In genomic region chr7:58873676-58874075, GRCm38 (mm10) we compare ENCODE assay signal across 31 mouse cellular contexts.
"Had no signal": no experiment of that assay in that cellular context is flagged by ENCODE, and none has a peak within 500 bp of the region (broad histone marks: within the 10 kb centered on the region; RNA-seq: fewer than 3 reads in every experiment).

No protein-coding gene starts in this region.

- H3K27me3 ChIP-seq: limb, embryonic 12.5 days; limb, embryonic 13.5 days; limb, embryonic 15.5 days; liver, embryonic 12.5 days; liver, embryonic 13.5 days; liver, embryonic 15.5 days; lung, embryonic 15.5 days; megakaryocyte, embryonic 14.5 days; midbrain, embryonic 12.5 days; midbrain, embryonic 13.5 days; midbrain, embryonic 15.5 days; neural tube, embryonic 12.5 days had no signal

- H3K4me1 ChIP-seq: limb, embryonic 10.5 days; limb, embryonic 12.5 days; limb, embryonic 13.5 days; limb, embryonic 15.5 days; liver, embryonic 12.5 days; liver, embryonic 13.5 days; liver, embryonic 15.5 days; lung, embryonic 15.5 days; megakaryocyte, embryonic 14.5 days; midbrain, embryonic 12.5 days; midbrain, embryonic 13.5 days; midbrain, embryonic 15.5 days; neural tube, embryonic 12.5 days had no signal

- H3K27ac ChIP-seq: left cerebral cortex, adult 2 months; limb, embryonic 10.5 days; limb, embryonic 12.5 days; limb, embryonic 13.5 days; limb, embryonic 15.5 days; liver, embryonic 12.5 days; liver, embryonic 13.5 days; liver, embryonic 14.5 days; liver, embryonic 15.5 days; lung, embryonic 15.5 days; macrophage; midbrain, embryonic 12.5 days; midbrain, embryonic 13.5 days; midbrain, embryonic 15.5 days; neural tube, embryonic 12.5 days had no signal

- ATAC-seq: liver, embryonic 12.5 days; liver, postnatal 0 days; lung, postnatal 0 days; midbrain, embryonic 13.5 days; midbrain, embryonic 15.5 days; midbrain, embryonic 16.5 days had no signal

- H3K36me3 ChIP-seq: limb, embryonic 10.5 days; limb, embryonic 12.5 days; limb, embryonic 13.5 days; limb, embryonic 15.5 days; liver, embryonic 12.5 days; liver, embryonic 13.5 days; liver, embryonic 15.5 days; lung, embryonic 15.5 days; midbrain, embryonic 12.5 days; midbrain, embryonic 13.5 days; midbrain, embryonic 15.5 days; neural tube, embryonic 12.5 days had no signal

- H3K4me3 ChIP-seq: left cerebral cortex, adult 2 months; limb, embryonic 10.5 days; limb, embryonic 12.5 days; limb, embryonic 13.5 days; limb, embryonic 15.5 days; liver, embryonic 12.5 days; liver, embryonic 13.5 days; liver, embryonic 15.5 days; lung, embryonic 15.5 days; megakaryocyte, embryonic 14.5 days; midbrain, embryonic 12.5 days; midbrain, embryonic 13.5 days; midbrain, embryonic 15.5 days; myocyte; neural tube, embryonic 12.5 days had no signal

- H3K4me2 ChIP-seq: limb, embryonic 12.5 days; limb, embryonic 13.5 days; limb, embryonic 15.5 days; liver, embryonic 11.5 days; liver, embryonic 12.5 days; liver, embryonic 13.5 days; liver, embryonic 15.5 days; lung, embryonic 14.5 days; lung, embryonic 15.5 days; midbrain, embryonic 12.5 days; midbrain, embryonic 13.5 days; midbrain, embryonic 15.5 days; neural tube, embryonic 12.5 days had no signal

- H3K9ac ChIP-seq: limb, embryonic 12.5 days; limb, embryonic 13.5 days; limb, embryonic 15.5 days; liver, embryonic 12.5 days; liver, embryonic 13.5 days; liver, embryonic 14.5 days; liver, embryonic 15.5 days; liver, postnatal 0 days; lung, embryonic 14.5 days; lung, embryonic 15.5 days; midbrain, embryonic 12.5 days; midbrain, embryonic 13.5 days; midbrain, embryonic 15.5 days; neural tube, embryonic 12.5 days had no signal

- DNase-seq: left cerebral cortex, postnatal 4 days; liver; liver, embryonic 13.5 days; liver, postnatal 0 days; lung, adult 18-20 months; lung, adult 2 months; lung, embryonic 14.5 days; lung, postnatal 10 days; lung, postnatal 14 days; lung, postnatal 36 days; lung, postnatal 4 days; midbrain, embryonic 14.5 days had no signal

- H3K9me3 ChIP-seq: limb, embryonic 10.5 days; limb, embryonic 12.5 days; limb, embryonic 13.5 days; limb, embryonic 15.5 days; liver, embryonic 12.5 days; liver, embryonic 13.5 days; liver, embryonic 15.5 days; lung, embryonic 15.5 days; megakaryocyte, embryonic 14.5 days; midbrain, embryonic 12.5 days; midbrain, embryonic 13.5 days; midbrain, embryonic 15.5 days; neural tube, embryonic 12.5 days had no signal
